Mouse (Mus musculus): ENCODE data around the gene Pou3f1.

DNA sequence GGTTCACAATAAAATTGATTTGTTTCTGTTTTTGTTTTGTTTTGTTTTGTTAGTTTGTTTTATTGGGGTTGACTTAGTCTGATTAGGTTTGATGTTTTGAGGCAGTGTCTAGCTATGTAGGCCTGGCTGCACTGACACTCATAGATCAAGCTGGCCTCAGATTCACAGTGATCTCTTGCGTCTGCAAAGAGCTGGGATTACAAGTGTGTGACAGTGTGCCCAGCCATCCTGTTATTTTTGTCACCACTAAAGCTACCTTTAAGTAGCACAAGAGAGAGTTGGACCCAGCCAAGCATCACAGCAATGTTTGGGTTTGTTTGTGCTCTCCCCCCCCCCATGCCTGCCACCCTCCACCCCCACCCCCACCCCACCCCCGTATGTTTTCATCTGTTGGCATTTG, 38.0 kb downstream of the Pou3f1 start:
- TF ChIP-seq CTCF (IDR thresholded peaks at IDR 0.05; ENCODE audit: insufficient read depth, low read length) (no peak), POLR2A (IDR thresholded peaks at IDR 0.05; ENCODE audit: borderline replicate concordance, extremely low read depth, low read depth, low read length) (no peak)
